Mouse (Mus musculus) urinary bladder, adult 2 months (tissue): ENCODE measurements around the gene Gmfb. TPM values are rescaled to one million over a fixed set of nuclear protein-coding genes. Genes with fewer than 3 reads are reported as not detected.
"Not testable (repeated sequence)": the region's sequence is repeated elsewhere in the genome, so short reads cannot be mapped to it uniquely, and the experiment has no call there.

ENCODE experiments used
- DNase-seq: peaks from one replicate; pipeline ENCODE4 v3.0.0; 2022; ENCODE audit warnings: low spot score
- polyA plus RNA-seq: library from polyadenylated mRNA; depleted of rRNA; stranded (reverse); fragments of >200 nt; gene quantifications from 2 replicates; pipeline ENCODE4 v1.2.3, GENCODE M21; 2012; rRNA removed

The Gmfb gene
- 41.3 and 47.1 TPM in 2 replicates for polyA plus RNA-seq

DNA sequence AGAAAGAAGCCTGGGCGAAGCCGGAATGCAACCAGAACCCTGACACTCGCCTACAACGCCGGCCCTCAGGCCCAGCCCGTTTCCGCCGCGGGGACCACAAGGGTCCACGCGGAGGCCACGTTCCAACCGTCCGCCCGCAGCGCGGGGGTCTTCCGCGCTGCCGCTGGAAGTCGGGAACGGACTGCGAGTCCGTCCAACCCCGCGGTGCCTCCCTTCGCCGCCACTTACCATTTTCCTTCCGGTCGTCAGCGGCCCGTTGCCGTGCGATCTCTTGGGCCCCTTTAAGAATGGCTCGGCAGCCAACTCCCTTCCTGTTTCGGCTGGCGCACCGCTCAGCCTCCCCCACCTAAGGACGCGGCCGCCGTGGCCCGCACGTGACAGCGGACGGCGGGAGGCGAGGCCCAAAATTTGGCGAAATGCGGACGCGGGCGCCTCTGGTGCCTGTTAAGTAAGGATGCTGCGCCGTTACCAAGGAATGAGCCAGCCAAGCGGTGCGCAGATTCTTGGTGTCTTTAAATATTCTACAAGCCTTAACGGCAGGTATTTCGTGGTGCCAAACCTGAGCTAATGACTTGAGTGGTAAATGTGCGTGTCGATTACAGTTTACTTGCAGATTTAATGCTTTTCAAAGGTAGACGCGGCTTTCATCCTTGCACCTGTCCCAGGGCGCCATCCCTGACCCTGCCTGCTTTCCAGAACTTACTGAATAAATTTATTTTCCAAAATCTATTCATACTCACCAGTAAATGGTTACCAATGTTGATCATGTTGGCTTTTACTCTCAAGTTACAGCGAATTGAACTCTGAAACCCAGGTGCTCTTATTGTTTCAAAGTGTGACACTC is at the start of gene Gmfb:
Gene Gmfb, minus strand, starts transcription at position 370 of the 844 bp plus-strand sequence.
- peak; percentile 98 for DNase-seq

- DNase-seq: no peak
These were observed 40.9 kb upstream of the Gmfb start for GRCm38 (mm10) chr14:46862922-46863321.

DNA sequence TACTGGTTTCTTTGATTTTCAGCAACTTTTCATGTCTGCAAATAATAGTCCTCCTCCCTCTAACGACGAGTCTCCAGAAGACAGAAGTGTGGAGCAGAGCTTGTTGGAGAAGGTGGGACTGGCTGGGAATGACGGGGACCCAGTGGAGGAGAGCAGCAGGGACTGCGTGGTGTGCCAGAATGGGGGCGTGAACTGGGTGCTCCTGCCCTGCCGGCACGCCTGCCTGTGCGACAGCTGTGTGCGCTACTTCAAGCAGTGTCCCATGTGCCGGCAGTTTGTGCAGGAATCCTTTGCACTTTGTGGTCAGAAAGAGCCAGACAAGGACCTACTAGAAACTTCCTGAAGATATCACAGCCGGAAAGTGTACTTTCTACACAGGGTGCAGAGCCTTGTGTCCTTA is 31.6 kb upstream of the Gmfb start:
- no peak for DNase-seq

- no peak for DNase-seq
These were observed 27.7 kb upstream of the Gmfb start for GRCm38 (mm10) chr14:46849769-46850168.

DNA sequence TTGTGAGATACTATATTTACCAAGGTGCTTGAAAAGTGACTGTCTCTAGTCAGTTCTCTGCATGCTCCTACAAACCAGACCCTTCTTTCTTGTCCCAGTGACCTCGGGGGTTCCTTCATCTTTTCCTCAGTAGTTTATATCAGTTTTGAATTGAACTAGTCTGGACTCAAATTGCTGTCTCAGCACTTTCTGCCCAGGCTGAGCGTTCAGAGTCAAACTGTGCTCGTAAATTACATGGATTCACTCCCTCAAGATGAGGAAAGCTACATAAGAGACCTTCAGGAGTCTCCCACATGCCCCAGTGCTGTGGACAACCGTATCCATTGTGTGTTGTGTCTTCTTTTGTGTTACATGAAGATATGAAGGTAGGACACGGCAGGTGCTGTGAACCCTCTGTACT is 26.7 kb upstream of the Gmfb start:
- no peak for DNase-seq

- no peak for DNase-seq
These were observed 26.1 kb upstream of the Gmfb start for GRCm38 (mm10) chr14:46848063-46848590.

DNA sequence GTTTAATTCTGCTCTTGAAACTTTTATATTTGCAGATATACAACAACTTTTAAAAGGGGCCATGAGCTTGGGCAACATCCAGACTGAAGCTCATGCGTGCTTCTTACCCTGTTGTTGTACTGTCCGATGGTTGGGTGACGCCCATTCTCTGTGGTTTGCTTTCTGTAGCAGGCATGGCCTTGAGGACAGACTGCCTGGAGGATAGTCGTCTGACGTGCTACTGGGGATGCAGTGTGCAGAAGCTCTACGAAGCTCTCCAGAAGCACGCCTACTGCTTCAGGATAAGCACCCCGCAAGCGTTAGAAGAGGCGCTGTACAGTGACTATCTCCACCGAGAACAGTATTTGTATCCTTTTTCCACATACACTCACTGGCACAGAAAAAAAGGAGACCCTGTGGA is 23.7 kb upstream of the Gmfb start:
- DNase-seq: no peak

DNA sequence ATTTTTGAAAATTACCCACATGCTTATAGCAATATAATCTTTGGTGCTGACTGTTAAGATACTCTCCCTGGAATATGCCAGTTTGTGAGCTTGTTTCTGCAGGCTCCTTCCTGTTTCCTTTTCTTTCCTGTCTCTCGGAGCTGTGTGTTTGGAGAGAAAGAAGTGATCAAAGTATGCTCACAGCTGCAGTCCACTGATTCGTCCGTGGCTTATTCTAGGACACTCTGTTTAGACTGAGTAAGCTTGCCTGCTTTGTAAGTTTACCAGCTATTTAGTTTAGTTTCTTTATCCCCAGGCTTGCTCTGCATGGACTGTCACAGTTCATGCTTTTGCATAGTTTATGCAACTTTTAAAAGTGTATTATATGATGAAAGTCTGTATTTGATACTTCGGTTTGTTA is 17.3 kb upstream of the Gmfb start:
- no peak for DNase-seq

- DNase-seq: no peak
These were observed 10.6 kb upstream of the Gmfb start for GRCm38 (mm10) chr14:46832354-46833272.

- DNase-seq: peak; percentile 90
These were observed 9.8 kb upstream of the Gmfb start, which contains the start of gene Cgrrf1 for GRCm38 (mm10) chr14:46831837-46832333. Cgrrf1 (plus strand) TSS chr14:46832125.

- DNase-seq: no peak
These were observed 9.3 kb upstream of the Gmfb start for GRCm38 (mm10) chr14:46831295-46831694.

- DNase-seq: no peak
These were observed 5.4 kb upstream of the Gmfb start for GRCm38 (mm10) chr14:46827430-46827829.

- DNase-seq: no peak
These were observed 2.0 kb upstream of the Gmfb start for GRCm38 (mm10) chr14:46823996-46824395.

- DNase-seq: no peak
These were observed 670 bp downstream of the Gmfb start for GRCm38 (mm10) chr14:46821271-46821872.

GRCm38 (mm10) chr14:46819961-46820360 is 2.1 kb downstream of the Gmfb start:
- DNase-seq: not testable (repeated sequence)

DNA sequence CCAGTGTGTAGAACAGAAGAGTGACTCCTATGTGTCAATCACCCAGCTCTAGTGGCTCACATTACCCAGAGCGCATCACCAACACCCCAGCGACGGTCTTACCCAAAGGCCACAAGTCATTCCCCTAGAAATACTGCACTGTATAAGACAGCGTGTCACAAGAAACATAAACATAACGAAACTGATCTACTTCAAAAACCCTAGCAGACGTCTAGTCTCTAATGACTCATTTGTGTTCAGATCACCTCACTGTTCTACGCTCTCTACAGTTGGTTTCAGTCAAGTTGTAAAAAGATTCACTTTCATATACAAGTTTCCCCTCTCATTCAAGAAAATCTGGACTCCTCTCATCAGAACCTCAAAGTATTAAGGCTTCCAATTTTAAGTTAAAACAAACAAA is 3.3 kb downstream of the Gmfb start:
- DNase-seq: no peak

DNA sequence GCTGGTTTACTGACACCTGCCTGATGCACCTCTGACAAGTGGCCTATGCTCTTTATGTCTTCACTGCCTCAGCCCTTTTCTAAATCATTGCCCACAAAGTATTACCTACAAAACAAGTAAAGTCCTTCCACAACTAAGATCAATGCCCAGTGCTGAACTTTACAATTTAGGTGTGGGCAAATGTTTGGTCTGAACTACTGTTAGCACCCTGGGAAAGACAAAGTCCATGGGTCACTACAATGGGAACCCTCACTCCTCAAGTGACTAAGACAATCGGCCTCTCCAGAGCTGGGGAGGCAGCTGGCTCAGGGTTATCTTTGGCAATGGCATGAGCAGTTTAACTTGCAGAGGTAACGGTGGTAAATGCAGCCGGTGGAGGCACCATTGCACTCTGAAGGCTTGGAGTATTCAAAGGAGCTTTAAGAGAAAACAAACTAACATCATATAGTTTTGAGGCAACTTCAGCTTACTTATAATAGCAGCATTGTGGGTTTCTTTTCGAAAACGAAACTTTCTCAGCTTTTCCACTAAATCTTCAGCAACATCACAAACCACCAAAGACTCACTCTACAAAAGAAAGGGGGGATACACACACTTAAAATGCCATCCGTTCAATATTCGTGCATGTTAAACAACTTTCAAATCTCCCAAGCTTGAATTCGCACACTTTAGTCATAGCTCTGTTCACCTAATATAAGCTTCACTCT is 5.0 kb downstream of the Gmfb start:
- DNase-seq: no peak

DNA sequence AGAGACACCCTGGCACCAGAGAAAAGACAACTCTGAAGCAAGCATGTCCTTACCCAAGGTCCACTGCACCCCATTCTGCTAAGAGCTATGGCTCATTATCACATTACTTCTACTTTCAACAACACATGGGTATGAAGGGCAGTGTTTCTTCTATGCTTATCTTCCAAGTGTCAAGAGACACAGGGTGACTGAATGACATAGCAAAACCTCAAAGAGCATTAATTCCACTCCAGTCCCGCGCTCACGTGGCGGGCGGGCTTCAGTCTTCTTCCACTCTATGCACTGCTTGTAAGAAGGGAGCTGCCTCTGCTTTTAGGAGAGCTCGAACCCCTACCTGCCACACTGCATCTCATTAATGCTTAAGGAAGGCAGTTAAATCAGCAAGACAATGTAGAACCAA is 6.4 kb downstream of the Gmfb start:
- DNase-seq: no peak

GRCm38 (mm10) chr14:46807927-46808326 is 14.1 kb downstream of the Gmfb start:
- DNase-seq: no peak

- DNase-seq: no peak
These were observed 15.9 kb downstream of the Gmfb start for GRCm38 (mm10) chr14:46806186-46806585.

GRCm38 (mm10) chr14:46803791-46804190 is 18.3 kb downstream of the Gmfb start:
- no peak for DNase-seq
